Mouse (Mus musculus): ENCODE data around the gene Pgam5. TPM values are rescaled to one million over a fixed set of nuclear protein-coding genes. Genes with fewer than 3 reads are reported as not detected.

Pgam5 gene
- total and polyA plus RNA-seq, 2 experiments from 2014 or later, result 39.6 to 76.6 TPM

DNA sequence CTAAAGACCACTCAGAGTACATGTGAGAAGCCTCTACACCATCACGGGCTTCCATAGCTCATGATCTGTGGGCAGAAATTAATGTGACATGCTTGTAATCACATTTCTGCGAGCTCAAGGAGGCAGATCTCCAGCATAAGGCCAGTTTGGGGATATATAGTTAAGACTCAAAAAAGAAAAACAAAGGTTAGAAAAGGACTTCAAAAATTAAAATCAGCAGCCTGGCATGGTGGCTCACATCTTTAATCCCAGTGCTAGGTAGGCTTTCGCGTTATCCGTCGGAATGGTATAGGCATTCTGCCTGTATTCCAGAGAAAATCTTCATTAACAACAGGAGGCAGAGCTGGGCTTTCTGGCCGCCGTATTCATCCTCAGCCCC, 39.3 kb downstream of the Pgam5 start:
- TF ChIP-seq EP300 (IDR thresholded peaks at IDR 0.05; ENCODE audit: low read depth) (no peak), CTCF (IDR thresholded peaks at IDR 0.05; ENCODE audit: low read depth) (no peak)
- peak overlapping the region; percentile 88 for H3K27ac ChIP-seq (ENCODE audit: low read depth)
- DNase-seq (ENCODE audit: low spot score) (no peak), ATAC-seq (ENCODE audit: insufficient read depth, low read depth) (no peak)
- 8% methylated on average over 8 of the region's 8 CpGs for WGBS
- H3K27me3 ChIP-seq (ENCODE audit: control insufficient read depth, insufficient read depth, low read length), result no peaks in the 10 kb centered on the region
- H3K4me3 ChIP-seq (ENCODE audit: low read depth, low read length), result peak overlapping the region; percentile 93
- H3K36me3 ChIP-seq (replicated peaks; ENCODE audit: control insufficient read depth, insufficient read depth, low read length), result peaks cover 14% of the 10 kb centered on the region; the same call in 1 of the 2 replicates
- H3K9me3 ChIP-seq (replicated peaks; ENCODE audit: control insufficient read depth, low read length), result no peaks in the 10 kb centered on the region
- peaks cover 9% of the 10 kb centered on the region for H3K4me1 ChIP-seq (ENCODE audit: control insufficient read depth, insufficient read depth)
- peak overlapping the region; percentile 94 for H3K9ac ChIP-seq (replicated peaks; ENCODE audit: low read depth, low read length)
- H3K4me2 ChIP-seq (ENCODE audit: low read depth, low read length), result peak overlapping the region; percentile 71

- Histone ChIP-seq H3K4me2 (ENCODE audit: low read depth, low read length) (no peak overlapping the region), H3K27ac (ENCODE audit: low read depth) (no peak overlapping the region), H3K36me3 (replicated peaks; ENCODE audit: control insufficient read depth, insufficient read depth, low read length) (peaks cover 30% of the 10 kb centered on the region), H3K9me3 (replicated peaks; ENCODE audit: control insufficient read depth, low read length) (no peaks in the 10 kb centered on the region), H3K27me3 (ENCODE audit: control insufficient read depth, insufficient read depth, low read length) (no peaks in the 10 kb centered on the region), H3K4me1 (ENCODE audit: control insufficient read depth, insufficient read depth) (peaks cover 9% of the 10 kb centered on the region), H3K9ac (replicated peaks; ENCODE audit: low read depth, low read length) (no peak overlapping the region), H3K4me3 (ENCODE audit: low read depth, low read length) (no peak overlapping the region)
- 28% methylated on average over 1 of the region's 1 CpGs for WGBS
- no peak for TF ChIP-seq CTCF (IDR thresholded peaks at IDR 0.05; ENCODE audit: low read depth)
- ATAC-seq (ENCODE audit: insufficient read depth, low read depth), result no peak
- DNase-seq (ENCODE audit: low spot score), result no peak
Observed at GRCm38 (mm10) chr5:110227336-110227883, 42.3 kb downstream of the Pgam5 start.

GRCm38 (mm10) chr5:110225056-110225455, 44.7 kb downstream of the Pgam5 start:
- peaks cover 53% of the 10 kb centered on the region for H3K36me3 ChIP-seq (replicated peaks; ENCODE audit: control insufficient read depth, insufficient read depth, low read length)
- no peaks in the 10 kb centered on the region for H3K9me3 ChIP-seq (replicated peaks; ENCODE audit: control insufficient read depth, low read length)
- no peak overlapping the region for H3K27ac ChIP-seq (ENCODE audit: low read depth)
- no peak overlapping the region for H3K4me3 ChIP-seq (ENCODE audit: low read depth, low read length)
- DNase-seq (ENCODE audit: low spot score) (no peak), ATAC-seq (ENCODE audit: insufficient read depth, low read depth) (no peak)
- H3K9ac ChIP-seq (replicated peaks; ENCODE audit: low read depth, low read length), result no peak overlapping the region
- peaks cover 3% of the 10 kb centered on the region for H3K4me1 ChIP-seq (ENCODE audit: control insufficient read depth, insufficient read depth)
- WGBS, result 74% methylated on average over 3 of the region's 3 CpGs
- TF ChIP-seq EP300 (IDR thresholded peaks at IDR 0.05; ENCODE audit: low read depth) (no peak), CTCF (IDR thresholded peaks at IDR 0.05; ENCODE audit: low read depth) (no peak)
- no peaks in the 10 kb centered on the region for H3K27me3 ChIP-seq (ENCODE audit: control insufficient read depth, insufficient read depth, low read length)
- no peak overlapping the region for H3K4me2 ChIP-seq (ENCODE audit: low read depth, low read length)

GRCm38 (mm10) chr5:110222757-110223156, 47.0 kb downstream of the Pgam5 start:
- 84% methylated on average over 6 of the region's 6 CpGs for WGBS

DNA sequence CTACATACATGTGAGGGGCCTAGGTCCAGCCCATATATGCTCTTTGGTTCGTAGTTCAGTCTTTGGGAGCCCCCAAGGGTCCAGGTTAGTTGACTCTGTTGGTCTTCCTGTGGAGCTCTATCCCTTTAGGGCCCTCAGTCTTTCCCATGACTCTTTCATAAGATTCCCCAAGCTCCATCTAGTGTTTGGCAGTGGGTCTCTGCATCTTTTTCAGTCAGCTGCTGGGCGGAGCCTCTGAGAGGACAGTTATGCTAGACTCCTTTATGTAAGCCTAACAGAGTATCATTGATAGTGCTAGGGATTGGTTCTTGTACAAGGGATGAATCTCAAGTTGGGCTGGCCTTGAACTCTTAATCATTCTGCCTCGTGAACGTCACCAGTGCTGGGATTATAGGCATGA, 49.4 kb downstream of the Pgam5 start:
- Histone ChIP-seq H3K9ac (replicated peaks; ENCODE audit: low read depth, low read length) (no peak overlapping the region), H3K36me3 (replicated peaks; ENCODE audit: control insufficient read depth, insufficient read depth, low read length) (peaks cover 92% of the 10 kb centered on the region), H3K9me3 (replicated peaks; ENCODE audit: control insufficient read depth, low read length) (no peaks in the 10 kb centered on the region), H3K27ac (ENCODE audit: low read depth) (no peak overlapping the region), H3K4me3 (ENCODE audit: low read depth, low read length) (no peak overlapping the region), H3K4me1 (ENCODE audit: control insufficient read depth, insufficient read depth) (no peaks in the 10 kb centered on the region), H3K4me2 (ENCODE audit: low read depth, low read length) (no peak overlapping the region), H3K27me3 (ENCODE audit: control insufficient read depth, insufficient read depth, low read length) (no peaks in the 10 kb centered on the region)
- DNase-seq (ENCODE audit: low spot score), result no peak
- TF ChIP-seq CTCF (IDR thresholded peaks at IDR 0.05; ENCODE audit: low read depth), result no peak
- TF ChIP-seq EP300 (IDR thresholded peaks at IDR 0.05; ENCODE audit: low read depth), result no peak
- no peak for ATAC-seq (ENCODE audit: insufficient read depth, low read depth)
- WGBS, result 96% methylated on average over 4 of the region's 4 CpGs

More at GRCm38 (mm10) chr5:110222757-110223156, 47.0 kb downstream of the Pgam5 start:
- ATAC-seq (ENCODE audit: insufficient read depth, low read depth) (no peak), DNase-seq (ENCODE audit: low spot score) (no peak)
- Histone ChIP-seq H3K4me2 (ENCODE audit: low read depth, low read length) (no peak overlapping the region), H3K4me1 (ENCODE audit: control insufficient read depth, insufficient read depth) (no peaks in the 10 kb centered on the region), H3K27me3 (ENCODE audit: control insufficient read depth, insufficient read depth, low read length) (no peaks in the 10 kb centered on the region), H3K9me3 (replicated peaks; ENCODE audit: control insufficient read depth, low read length) (no peaks in the 10 kb centered on the region), H3K4me3 (ENCODE audit: low read depth, low read length) (no peak overlapping the region), H3K36me3 (replicated peaks; ENCODE audit: control insufficient read depth, insufficient read depth, low read length) (peaks cover 76% of the 10 kb centered on the region), H3K9ac (replicated peaks; ENCODE audit: low read depth, low read length) (no peak overlapping the region), H3K27ac (ENCODE audit: low read depth) (no peak overlapping the region)
- TF ChIP-seq CTCF (IDR thresholded peaks at IDR 0.05; ENCODE audit: low read depth) (no peak), EP300 (IDR thresholded peaks at IDR 0.05; ENCODE audit: low read depth) (no peak)

DNA sequence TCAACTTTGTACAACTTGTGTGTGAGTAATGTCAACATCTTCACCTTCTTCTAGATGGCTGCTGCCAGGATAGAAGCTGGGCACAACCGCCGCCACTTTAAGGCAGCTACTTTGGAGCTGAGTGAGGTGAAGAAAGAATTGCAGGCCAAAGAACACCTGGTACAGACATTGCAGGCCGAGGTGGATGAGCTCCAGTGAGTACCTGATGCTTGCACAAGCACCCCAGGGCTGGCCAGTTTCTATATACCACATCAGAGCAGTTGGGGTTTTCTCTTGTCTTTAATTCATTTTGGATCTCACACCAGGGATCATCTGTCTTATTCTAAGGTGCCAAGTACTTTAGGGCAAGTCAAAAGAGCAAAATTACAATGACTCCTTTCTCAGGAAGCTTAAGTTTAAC, 52.9 kb downstream of the Pgam5 start:
- DNase-seq (ENCODE audit: low spot score) (no peak), ATAC-seq (ENCODE audit: insufficient read depth, low read depth) (no peak)
- Histone ChIP-seq H3K9me3 (replicated peaks; ENCODE audit: control insufficient read depth, low read length) (no peaks in the 10 kb centered on the region), H3K4me1 (ENCODE audit: control insufficient read depth, insufficient read depth) (no peaks in the 10 kb centered on the region), H3K9ac (replicated peaks; ENCODE audit: low read depth, low read length) (no peak overlapping the region), H3K4me2 (ENCODE audit: low read depth, low read length) (no peak overlapping the region), H3K27me3 (ENCODE audit: control insufficient read depth, insufficient read depth, low read length) (no peaks in the 10 kb centered on the region), H3K4me3 (ENCODE audit: low read depth, low read length) (no peak overlapping the region), H3K27ac (ENCODE audit: low read depth) (no peak overlapping the region), H3K36me3 (replicated peaks; ENCODE audit: control insufficient read depth, insufficient read depth, low read length) (peaks cover 98% of the 10 kb centered on the region)
- 94% methylated on average over 3 of the region's 3 CpGs for WGBS
- TF ChIP-seq CTCF (IDR thresholded peaks at IDR 0.05; ENCODE audit: low read depth) (no peak), EP300 (IDR thresholded peaks at IDR 0.05; ENCODE audit: low read depth) (no peak)

Measured in heart, postnatal 0 days (tissue).